Mouse (Mus musculus) midbrain, postnatal 0 days (tissue): ENCODE data around the gene Rbp7. TPM values are rescaled to one million over a fixed set of nuclear protein-coding genes. Genes with fewer than 3 reads are reported as not detected.

Experiments
- ATAC-seq: fragments of 200-750 bp; cut with Nextera tagmentation; 2 replicates; pipeline ENCODE4 v1.8.0; 2017; ENCODE audit warnings: moderate number of reproducible peaks, mild to moderate bottlenecking, moderate TSS enrichment, moderate library complexity; ENCODE audit not compliant: low FRiP score
- DNase-seq: peaks from one replicate; pipeline ENCODE4 v3.0.0-alpha.2; 2015; ENCODE audit warnings: low spot score
- H3K27ac ChIP-seq: fragments of 300-500 bp; sonication (generic); 2 replicates; pipeline ENCODE4 v1.5.1; 2014; ENCODE audit warnings: low read depth, mild to moderate bottlenecking, low read length, mixed read lengths
- H3K27me3 ChIP-seq: fragments of 300-500 bp; sonication (generic); 2 replicates; pipeline ENCODE4 v1.6.1; 2014; ENCODE audit warnings: low read length, control low read depth, mixed read lengths; ENCODE audit not compliant: insufficient read depth
- H3K36me3 ChIP-seq: fragments of 300-500 bp; sonication (generic); 2 replicates; pipeline ENCODE4 v1.6.1; 2014; ENCODE audit warnings: low read length, control low read depth, mixed read lengths; ENCODE audit not compliant: insufficient read depth
- H3K4me1 ChIP-seq: fragments of 300-500 bp; sonication (generic); 2 replicates; pipeline ENCODE4 v1.6.1; 2014; ENCODE audit warnings: mild to moderate bottlenecking, control low read depth, antibody characterized with exemption, low read length, mixed read lengths; ENCODE audit not compliant: insufficient read depth
- H3K4me2 ChIP-seq: fragments of 300-500 bp; sonication (generic); 2 replicates; pipeline ENCODE4 v1.6.1; 2014; ENCODE audit warnings: low read depth, mild to moderate bottlenecking, low read length, mixed read lengths; ENCODE audit not compliant: poor library complexity, severe bottlenecking
- H3K4me3 ChIP-seq: fragments of 300-500 bp; sonication (generic); 2 replicates; pipeline ENCODE4 v1.5.1; 2014; ENCODE audit warnings: low read depth, mild to moderate bottlenecking, low read length, moderate library complexity
- H3K9ac ChIP-seq: fragments of 300-500 bp; sonication (generic); replicated peaks from 2 replicates; pipeline ENCODE4 v1.6.1; 2014; ENCODE audit warnings: mild to moderate bottlenecking, low read length, moderate library complexity, mixed read lengths; ENCODE audit not compliant: poor library complexity, severe bottlenecking
- H3K9me3 ChIP-seq: fragments of 300-500 bp; sonication (generic); 2 replicates; pipeline ENCODE4 v1.6.1; 2016; ENCODE audit warnings: low read length, control low read depth
- CTCF ChIP-seq: IDR thresholded peaks from 2 replicates; pipeline ENCODE4 v1.5.1; 2016; ENCODE audit warnings: antibody characterized with exemption, mild to moderate bottlenecking
- WGBS: fragments of 180-500 bp; shearing (Covaris S2); extraction: QIAGEN DNeasy Blood & Tissue Kit; methylation state at CpG from one replicate; pipeline ENCODE4 v1.1.7; 2014; 5-methylcytosine and 5-hydroxymethylcytosine counted together
- polyA plus RNA-seq: library from polyadenylated mRNA; unstranded; fragments of >200 nt; fragmentation: Nextera tagmentation; extraction: Ambion mirVana; gene quantifications from 2 replicates; pipeline ENCODE4 v1.2.1, GENCODE M21; 2015
- total RNA-seq: library from RNA; depleted of rRNA; stranded (reverse); fragments of >200 nt; gene quantifications from 2 replicates; pipeline ENCODE4 v1.2.3, GENCODE M21; 2014

The Rbp7 gene
- total and polyA plus RNA-seq, 2 experiments from 2014 or later: 0.44 TPM; not detected in 1

DNA sequence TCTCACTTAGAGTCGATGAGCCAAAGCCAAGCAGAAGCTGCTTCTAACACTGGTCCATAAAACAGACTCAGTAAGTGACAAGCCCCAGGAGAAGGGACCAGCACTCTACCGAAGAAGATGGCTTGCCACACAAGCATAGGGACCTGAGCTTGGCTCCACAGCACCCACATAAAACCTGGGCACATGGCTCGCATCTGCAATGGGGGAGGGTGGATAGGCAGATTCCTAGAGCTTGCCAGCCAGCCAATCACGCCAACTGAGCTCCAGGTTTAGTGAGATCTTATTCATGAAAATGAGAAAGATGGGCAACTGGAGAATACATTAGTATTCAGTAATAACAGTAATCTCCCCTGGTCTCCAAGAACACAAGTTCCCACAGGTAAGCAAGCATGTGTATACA, 45.0 kb downstream of the Rbp7 start:
- H3K9ac ChIP-seq: no peak overlapping the region
- peaks cover 2% of the 10 kb centered on the region; the same call in 1 of the 2 replicates for H3K4me1 ChIP-seq
- no peaks in the 10 kb centered on the region for H3K9me3 ChIP-seq
- H3K4me2 ChIP-seq: no peak overlapping the region
- no peak overlapping the region for H3K4me3 ChIP-seq
- TF ChIP-seq CTCF: no peak
- 91% methylated on average over 4 of the region's 4 CpGs for WGBS
- ATAC-seq: no peak
- no peak for DNase-seq
- no peaks in the 10 kb centered on the region for H3K36me3 ChIP-seq
- H3K27ac ChIP-seq: no peak overlapping the region
- H3K27me3 ChIP-seq: no peaks in the 10 kb centered on the region

DNA sequence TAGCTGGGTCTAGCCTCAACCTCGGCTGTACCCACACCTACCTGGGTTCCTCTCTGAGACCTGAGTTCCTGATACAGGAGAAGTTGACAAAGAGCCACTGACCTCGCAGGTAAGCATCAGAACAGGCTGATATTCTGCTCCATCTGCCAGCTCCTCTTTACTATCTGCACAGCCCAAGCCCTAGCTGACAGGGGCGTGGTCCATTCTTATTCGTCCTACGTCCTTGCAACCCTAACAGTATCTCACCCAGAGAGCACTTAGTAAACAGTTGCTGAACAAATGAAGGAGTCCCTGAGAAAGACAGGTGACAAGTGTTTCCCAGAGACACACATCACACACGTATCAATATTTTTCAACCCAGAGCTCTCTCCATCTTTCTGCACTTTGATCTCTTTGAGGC, 46.4 kb downstream of the Rbp7 start:
- ATAC-seq: no peak
- H3K4me1 ChIP-seq: peaks cover 4% of the 10 kb centered on the region; the same call in 1 of the 2 replicates
- TF ChIP-seq CTCF: no peak

GRCm38 (mm10) chr4:149407461-149407860, 47.3 kb downstream of the Rbp7 start:
- peaks cover 4% of the 10 kb centered on the region; the same call in 1 of the 2 replicates for H3K4me1 ChIP-seq
- no peaks in the 10 kb centered on the region for H3K36me3 ChIP-seq
- DNase-seq (no peak), ATAC-seq (no peak)
- 81% methylated on average over 5 of the region's 5 CpGs for WGBS
- TF ChIP-seq CTCF: no peak
- H3K27me3 ChIP-seq: no peaks in the 10 kb centered on the region
- no peak overlapping the region for H3K4me3 ChIP-seq
- H3K4me2 ChIP-seq: no peak overlapping the region
- no peak overlapping the region for H3K27ac ChIP-seq
- H3K9ac ChIP-seq: no peak overlapping the region
- H3K9me3 ChIP-seq: no peaks in the 10 kb centered on the region

More for the DNA sequence above, 46.4 kb downstream of the Rbp7 start:
- no peak for DNase-seq
- no peak overlapping the region for H3K4me3 ChIP-seq
- no peak overlapping the region for H3K9ac ChIP-seq
- no peak overlapping the region for H3K4me2 ChIP-seq
- WGBS: 90% methylated on average over 6 of the region's 6 CpGs
- no peaks in the 10 kb centered on the region for H3K9me3 ChIP-seq
- no peak overlapping the region for H3K27ac ChIP-seq
- H3K36me3 ChIP-seq: no peaks in the 10 kb centered on the region
- no peaks in the 10 kb centered on the region for H3K27me3 ChIP-seq

GRCm38 (mm10) chr4:149405713-149406443, 48.9 kb downstream of the Rbp7 start:
- Histone ChIP-seq H3K27ac (no peak overlapping the region), H3K4me2 (no peak overlapping the region), H3K4me3 (no peak overlapping the region), H3K9me3 (no peaks in the 10 kb centered on the region), H3K9ac (no peak overlapping the region), H3K36me3 (no peaks in the 10 kb centered on the region), H3K4me1 (peaks cover 4% of the 10 kb centered on the region; the same call in 1 of the 2 replicates), H3K27me3 (no peaks in the 10 kb centered on the region)
- ATAC-seq (no peak), DNase-seq (no peak)
- 82% methylated on average over 16 of the region's 16 CpGs for WGBS
- TF ChIP-seq CTCF: no peak

GRCm38 (mm10) chr4:149404640-149405465, 49.9 kb downstream of the Rbp7 start:
- peaks cover 4% of the 10 kb centered on the region; the same call in 1 of the 2 replicates for H3K4me1 ChIP-seq
- no peak for TF ChIP-seq CTCF
- ATAC-seq (no peak), DNase-seq (peak; percentile 33)
- H3K9ac ChIP-seq: no peak overlapping the region
- no peak overlapping the region for H3K4me2 ChIP-seq
- no peak overlapping the region for H3K4me3 ChIP-seq
- no peaks in the 10 kb centered on the region for H3K9me3 ChIP-seq
- 57% methylated on average over 19 of the region's 19 CpGs for WGBS
- H3K36me3 ChIP-seq: no peaks in the 10 kb centered on the region
- no peaks in the 10 kb centered on the region for H3K27me3 ChIP-seq
- no peak overlapping the region for H3K27ac ChIP-seq

- H3K4me3 ChIP-seq: no peak overlapping the region
- TF ChIP-seq CTCF: no peak
- ATAC-seq (no peak), DNase-seq (no peak)
- H3K27me3 ChIP-seq: no peaks in the 10 kb centered on the region
- WGBS: 68% methylated on average over 6 of the region's 6 CpGs
- peaks cover 4% of the 10 kb centered on the region; the same call in 1 of the 2 replicates for H3K4me1 ChIP-seq
- H3K27ac ChIP-seq: no peak overlapping the region
- H3K4me2 ChIP-seq: no peak overlapping the region
- H3K9ac ChIP-seq: no peak overlapping the region
- peaks cover 6% of the 10 kb centered on the region for H3K36me3 ChIP-seq
- H3K9me3 ChIP-seq: no peaks in the 10 kb centered on the region
Observed at GRCm38 (mm10) chr4:149403037-149403436, 51.7 kb downstream of the Rbp7 start.
